Mouse (Mus musculus): ENCODE results near the gene Slc39a11. TPM values are rescaled to one million over a fixed set of nuclear protein-coding genes. Genes with fewer than 3 reads are reported as not detected.

Slc39a11 gene
- polyA plus RNA-seq, 1 experiment, result 0.08 TPM

DNA sequence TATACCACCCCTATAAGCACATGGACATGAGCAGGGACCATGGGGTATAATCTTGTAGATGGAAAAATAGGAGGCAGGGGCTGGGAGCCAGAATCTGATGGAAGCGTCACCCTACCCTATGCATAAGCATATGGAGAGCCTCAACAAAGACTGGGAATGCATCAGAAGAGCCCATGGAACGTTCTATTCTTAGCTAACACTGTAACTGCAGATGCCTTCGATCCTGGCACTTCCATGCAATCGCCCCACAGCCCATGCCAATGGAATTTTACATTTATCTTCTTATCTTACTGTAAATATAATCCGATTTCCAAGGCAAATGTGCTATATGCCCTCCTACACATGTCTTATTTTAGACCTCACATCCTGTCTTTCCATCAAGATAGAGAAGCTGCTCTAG, 314.2 kb downstream of the Slc39a11 start:
- Histone ChIP-seq H3K4me1 (ENCODE audit: control insufficient read depth) (no peaks in the 10 kb centered on the region), H3K4me3 (replicated peaks) (no peak overlapping the region), H3K27me3 (ENCODE audit: control insufficient read depth) (no peaks in the 10 kb centered on the region), H3K9me3 (ENCODE audit: control insufficient read depth, low read length) (peaks cover 5% of the 10 kb centered on the region), H3K36me3 (ENCODE audit: control insufficient read depth) (no peaks in the 10 kb centered on the region)
- TF ChIP-seq GATA1 (IDR thresholded peaks at IDR 0.05; ENCODE audit: low read length) (no peak), TAL1 (IDR thresholded peaks at IDR 0.05; ENCODE audit: low read length) (no peak)

DNA sequence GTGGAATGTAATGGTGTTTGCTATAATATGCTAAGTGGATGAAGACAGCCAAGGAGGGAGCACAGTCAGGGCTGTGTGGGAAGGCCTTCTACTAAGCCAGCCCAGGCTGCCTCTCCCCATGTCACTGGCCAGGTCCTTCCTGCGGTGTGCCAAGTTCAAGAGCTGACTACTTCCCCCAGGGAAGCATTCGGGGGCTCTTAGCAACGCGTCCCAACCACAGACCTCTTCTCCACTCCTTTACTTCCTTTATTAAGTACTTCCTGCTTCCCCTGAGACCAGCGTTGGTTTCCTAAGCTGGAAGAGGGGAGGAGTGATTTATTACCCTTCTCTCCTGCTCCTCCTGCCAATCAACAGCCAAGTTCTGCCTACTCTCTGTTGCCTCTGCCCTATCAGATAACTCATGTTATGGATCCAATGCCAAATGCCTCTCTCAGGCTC, 315.4 kb downstream of the Slc39a11 start:
- H3K4me3 ChIP-seq (replicated peaks), result no peak overlapping the region
- H3K9me3 ChIP-seq (ENCODE audit: control insufficient read depth, low read length), result peaks cover 5% of the 10 kb centered on the region
- H3K27me3 ChIP-seq (ENCODE audit: control insufficient read depth), result no peaks in the 10 kb centered on the region
- no peaks in the 10 kb centered on the region for H3K36me3 ChIP-seq (ENCODE audit: control insufficient read depth)
- H3K4me1 ChIP-seq (ENCODE audit: control insufficient read depth), result no peaks in the 10 kb centered on the region
- TF ChIP-seq TAL1 (IDR thresholded peaks at IDR 0.05; ENCODE audit: low read length) (no peak), GATA1 (IDR thresholded peaks at IDR 0.05; ENCODE audit: low read length) (no peak)

DNA sequence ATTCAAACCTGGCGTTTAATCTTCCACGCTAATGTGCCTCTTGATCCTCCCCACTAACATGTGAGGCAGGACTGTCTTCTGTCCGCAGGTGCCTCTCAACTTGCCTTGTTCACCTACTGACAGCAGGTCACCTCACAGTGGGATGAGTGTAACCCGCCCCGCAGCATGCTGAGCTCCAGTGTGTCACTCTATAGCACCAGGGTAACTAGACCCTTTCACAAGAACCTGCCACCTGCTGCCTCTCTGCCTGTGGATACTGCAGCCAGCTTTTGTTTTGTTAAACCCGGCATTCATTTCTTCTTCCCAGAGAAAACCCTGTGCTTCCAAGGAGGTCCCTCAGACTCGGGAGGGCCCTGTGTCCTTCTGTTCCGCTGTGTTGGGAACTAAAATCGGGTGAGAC, 316.3 kb downstream of the Slc39a11 start:
- TF ChIP-seq GATA1 (IDR thresholded peaks at IDR 0.05; ENCODE audit: low read length) (no peak), TAL1 (IDR thresholded peaks at IDR 0.05; ENCODE audit: low read length) (no peak)

GRCm38 (mm10) chr11:113330061-113330591, 319.8 kb downstream of the Slc39a11 start:
- Histone ChIP-seq H3K9me3 (ENCODE audit: control insufficient read depth, low read length) (no peaks in the 10 kb centered on the region), H3K27me3 (ENCODE audit: control insufficient read depth) (no peaks in the 10 kb centered on the region), H3K4me3 (replicated peaks) (no peak overlapping the region), H3K36me3 (ENCODE audit: control insufficient read depth) (no peaks in the 10 kb centered on the region), H3K4me1 (ENCODE audit: control insufficient read depth) (no peaks in the 10 kb centered on the region)
- TF ChIP-seq TAL1 (IDR thresholded peaks at IDR 0.05; ENCODE audit: low read length), result no peak
- no peak for TF ChIP-seq GATA1 (IDR thresholded peaks at IDR 0.05; ENCODE audit: low read length)

More for the DNA sequence above, 316.3 kb downstream of the Slc39a11 start:
- Histone ChIP-seq H3K36me3 (ENCODE audit: control insufficient read depth) (no peaks in the 10 kb centered on the region), H3K4me3 (replicated peaks) (no peak overlapping the region), H3K27me3 (ENCODE audit: control insufficient read depth) (no peaks in the 10 kb centered on the region), H3K4me1 (ENCODE audit: control insufficient read depth) (no peaks in the 10 kb centered on the region), H3K9me3 (ENCODE audit: control insufficient read depth, low read length) (peaks cover 5% of the 10 kb centered on the region)

- TF ChIP-seq TAL1 (IDR thresholded peaks at IDR 0.05; ENCODE audit: low read length) (no peak), GATA1 (IDR thresholded peaks at IDR 0.05; ENCODE audit: low read length) (no peak)
- no peaks in the 10 kb centered on the region for H3K36me3 ChIP-seq (ENCODE audit: control insufficient read depth)
- no peaks in the 10 kb centered on the region for H3K9me3 ChIP-seq (ENCODE audit: control insufficient read depth, low read length)
Observed at GRCm38 (mm10) chr11:113327499-113328062, 322.3 kb downstream of the Slc39a11 start.

GRCm38 (mm10) chr11:113326387-113327011, 323.4 kb downstream of the Slc39a11 start:
- Histone ChIP-seq H3K36me3 (ENCODE audit: control insufficient read depth) (no peaks in the 10 kb centered on the region), H3K9me3 (ENCODE audit: control insufficient read depth, low read length) (0 out of 2 replicates have a peak, but pooled peaks cover 2% of the 10 kb centered on the region), H3K27me3 (ENCODE audit: control insufficient read depth) (no peaks in the 10 kb centered on the region), H3K4me1 (ENCODE audit: control insufficient read depth) (no peaks in the 10 kb centered on the region), H3K4me3 (replicated peaks) (no peak overlapping the region)
- TF ChIP-seq GATA1 (IDR thresholded peaks at IDR 0.05; ENCODE audit: low read length) (no peak), TAL1 (IDR thresholded peaks at IDR 0.05; ENCODE audit: low read length) (no peak)

More at GRCm38 (mm10) chr11:113327499-113328062, 322.3 kb downstream of the Slc39a11 start:
- Histone ChIP-seq H3K4me1 (ENCODE audit: control insufficient read depth) (no peaks in the 10 kb centered on the region), H3K27me3 (ENCODE audit: control insufficient read depth) (no peaks in the 10 kb centered on the region), H3K4me3 (replicated peaks) (no peak overlapping the region)

DNA sequence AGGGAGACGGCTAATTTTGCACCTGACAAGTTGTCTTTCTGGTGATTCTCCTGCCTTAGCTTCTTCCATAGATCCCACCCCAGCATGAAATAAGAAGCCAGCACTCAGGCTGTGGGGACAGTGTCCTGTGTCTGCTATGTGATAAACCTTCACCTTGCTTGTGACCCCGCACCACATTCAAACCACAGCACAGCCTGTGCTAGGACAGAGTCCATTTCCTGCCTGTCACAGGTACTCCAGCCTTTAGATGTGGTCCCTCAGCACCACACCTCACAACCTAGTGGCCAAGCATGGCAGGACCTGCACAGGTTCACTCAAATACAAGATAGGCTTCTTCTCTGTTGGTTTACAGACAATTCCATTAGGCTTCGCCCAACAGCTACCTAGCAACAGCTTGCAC, 328.3 kb downstream of the Slc39a11 start:
- Histone ChIP-seq H3K4me3 (replicated peaks) (no peak overlapping the region), H3K27me3 (ENCODE audit: control insufficient read depth) (no peaks in the 10 kb centered on the region), H3K4me1 (ENCODE audit: control insufficient read depth) (no peaks in the 10 kb centered on the region), H3K36me3 (ENCODE audit: control insufficient read depth) (no peaks in the 10 kb centered on the region), H3K9me3 (ENCODE audit: control insufficient read depth, low read length) (peaks cover 27% of the 10 kb centered on the region)
- TF ChIP-seq TAL1 (IDR thresholded peaks at IDR 0.05; ENCODE audit: low read length) (no peak), GATA1 (IDR thresholded peaks at IDR 0.05; ENCODE audit: low read length) (no peak)

DNA sequence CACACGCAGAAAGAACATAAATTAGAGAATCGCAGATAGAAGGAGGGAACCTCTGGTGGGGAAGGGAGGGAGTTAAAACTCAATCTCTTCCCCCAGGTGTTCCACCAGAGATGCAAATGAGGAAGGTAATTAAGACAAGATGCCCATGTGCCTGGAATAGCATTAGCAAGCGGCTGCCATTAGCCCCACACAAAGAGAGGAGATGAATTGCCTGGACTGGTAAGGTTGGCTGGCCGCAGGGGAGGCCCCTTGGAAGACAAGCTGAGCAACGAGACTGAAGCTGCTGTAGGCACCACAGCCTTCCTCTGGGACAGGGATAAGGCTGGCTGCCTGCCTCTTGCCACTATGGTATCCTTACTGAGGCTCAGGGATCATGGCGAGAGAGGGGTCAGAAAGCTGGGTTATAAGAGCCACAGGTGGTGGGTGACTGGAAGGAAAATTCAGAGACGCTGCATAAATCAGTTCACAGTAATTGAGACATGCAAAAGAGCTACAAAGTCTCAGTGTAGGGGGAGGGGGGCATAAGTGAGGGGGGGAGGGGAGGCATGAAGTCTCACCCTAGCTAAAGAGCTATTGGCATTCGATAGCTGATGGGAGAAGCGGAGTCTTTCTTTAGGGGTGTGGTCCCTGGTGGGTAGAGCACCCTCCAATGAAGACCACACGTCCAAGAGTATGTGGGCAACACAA, 340.5 kb downstream of the Slc39a11 start:
- Histone ChIP-seq H3K4me3 (replicated peaks) (no peak overlapping the region), H3K36me3 (ENCODE audit: control insufficient read depth) (no peaks in the 10 kb centered on the region), H3K9me3 (ENCODE audit: control insufficient read depth, low read length) (no peaks in the 10 kb centered on the region), H3K4me1 (ENCODE audit: control insufficient read depth) (no peaks in the 10 kb centered on the region), H3K27me3 (ENCODE audit: control insufficient read depth) (no peaks in the 10 kb centered on the region)
- TF ChIP-seq GATA1 (IDR thresholded peaks at IDR 0.05; ENCODE audit: low read length) (no peak), TAL1 (IDR thresholded peaks at IDR 0.05; ENCODE audit: low read length) (no peak)
